Mouse (Mus musculus): ENCODE results near the gene Stau1.

DNA sequence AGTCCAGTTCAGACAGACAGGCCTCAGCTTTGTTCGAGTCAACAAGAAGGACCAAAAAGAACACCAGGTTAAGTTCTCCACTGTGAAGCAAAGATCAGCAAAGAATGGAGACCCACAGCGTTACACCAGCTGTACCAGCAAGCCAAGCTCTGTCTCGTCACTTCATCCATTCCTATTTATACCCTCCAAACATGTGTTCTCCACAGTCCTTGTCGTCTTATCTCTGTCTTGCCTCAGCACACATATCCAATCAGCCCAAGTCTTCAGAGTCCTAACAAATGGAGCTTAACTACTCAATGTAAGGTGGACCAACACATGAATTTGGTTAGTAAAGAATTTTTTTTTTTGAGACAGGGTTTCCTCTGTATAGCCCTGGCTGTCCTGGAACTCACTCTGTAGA lies 13.4 kb upstream of the Stau1 start:
- no peak for TF ChIP-seq CTCF (IDR thresholded peaks at IDR 0.05; ENCODE audit: low read depth)
- TF ChIP-seq EP300 (IDR thresholded peaks at IDR 0.05; ENCODE audit: low read depth): no peak
